In the genomic region with DNA sequence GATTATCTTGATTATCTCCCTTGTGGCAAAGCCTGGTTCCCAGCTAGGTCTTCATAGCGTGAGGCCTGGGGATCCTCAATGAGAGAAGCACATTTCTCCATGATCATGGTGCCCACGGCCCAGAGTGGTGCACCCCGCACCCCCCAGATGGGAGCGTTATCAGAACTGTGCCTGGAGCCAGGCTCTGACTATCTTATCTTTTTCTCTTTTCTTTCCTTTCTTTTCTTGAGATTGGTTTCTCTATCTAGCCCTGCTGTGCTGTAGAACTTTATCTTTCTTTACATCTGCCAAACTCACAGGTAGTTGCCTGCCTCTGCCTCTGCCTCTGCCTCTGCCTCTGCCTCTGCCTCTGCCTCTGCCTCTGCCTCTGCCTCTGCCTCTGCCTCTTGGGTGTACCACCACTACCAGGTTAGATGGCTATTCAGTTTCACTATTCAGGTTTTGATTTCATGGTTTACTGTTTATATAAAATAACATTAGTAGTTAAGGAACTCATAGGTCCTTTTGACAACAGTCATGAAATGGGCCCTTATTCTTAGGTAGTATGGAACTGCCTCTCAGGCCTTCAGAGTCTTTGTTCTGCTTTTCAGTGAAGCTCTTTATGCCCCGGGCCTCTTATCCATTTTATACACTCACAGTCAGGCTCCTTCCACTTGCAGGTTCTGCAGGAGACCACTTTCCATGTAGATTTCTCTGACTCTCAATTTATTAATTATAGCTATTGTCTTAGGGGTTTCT, we compare ENCODE assay signal across 20 mouse cellular contexts. TPM values are rescaled to one million over a fixed set of nuclear protein-coding genes. Genes with fewer than 3 reads are reported as not detected.
DNase-seq lines count a peak whose midpoint lies in the region; ATAC-seq and TF ChIP-seq lines count a peak whose summit lies in the region.
"Had no signal": no experiment of that assay in that cellular context is flagged by ENCODE, and none has a peak within 500 bp of the region (broad histone marks: within the 10 kb centered on the region; RNA-seq: fewer than 3 reads in every experiment).

No protein-coding gene starts in this region.

- no peaks in the 10 kb centered on the region for H3K27me3 ChIP-seq in midbrain, embryonic 11.5 days (ENCODE audit: control insufficient read depth, insufficient read depth, low read length)
- no peaks in the 10 kb centered on the region for H3K27me3 ChIP-seq in midbrain, postnatal 0 days (ENCODE audit: insufficient read depth, low read length)
- H3K27me3 ChIP-seq in liver, embryonic 15.5 days = no peaks in the 10 kb centered on the region
- H3K27me3 ChIP-seq in hindbrain, embryonic 13.5 days = no peaks in the 10 kb centered on the region
- H3K27me3 ChIP-seq: forebrain, embryonic 13.5 days; heart, embryonic 13.5 days had no signal

- H3K9me3 ChIP-seq in midbrain, embryonic 11.5 days (ENCODE audit: control insufficient read depth, low read length) = no peaks in the 10 kb centered on the region
- H3K9me3 ChIP-seq in midbrain, postnatal 0 days (ENCODE audit: low read length) = no peaks in the 10 kb centered on the region
- no peaks in the 10 kb centered on the region for H3K9me3 ChIP-seq in liver, embryonic 15.5 days (replicated peaks)
- no peaks in the 10 kb centered on the region for H3K9me3 ChIP-seq in hindbrain, embryonic 13.5 days
- H3K9me3 ChIP-seq: embryonic facial prominence, embryonic 10.5 days; forebrain, embryonic 13.5 days; heart, embryonic 13.5 days had no signal

- TF ChIP-seq CTCF in midbrain, postnatal 0 days (IDR thresholded peaks at IDR 0.05) = no peak

- peaks cover 14% of the 10 kb centered on the region for H3K36me3 ChIP-seq in midbrain, embryonic 11.5 days (ENCODE audit: control insufficient read depth, insufficient read depth, low read length)
- H3K36me3 ChIP-seq in midbrain, postnatal 0 days (ENCODE audit: insufficient read depth, low read length) = peaks cover 28% of the 10 kb centered on the region
- H3K36me3 ChIP-seq in liver, embryonic 15.5 days (replicated peaks) = peaks cover 85% of the 10 kb centered on the region
- H3K36me3 ChIP-seq in hindbrain, embryonic 13.5 days = peaks cover 57% of the 10 kb centered on the region

- no peak overlapping the region for H3K4me3 ChIP-seq in midbrain, embryonic 11.5 days (ENCODE audit: low read depth, low read length)
- H3K4me3 ChIP-seq in midbrain, postnatal 0 days (ENCODE audit: low read depth, low read length) = no peak overlapping the region
- no peak overlapping the region for H3K4me3 ChIP-seq in liver, embryonic 15.5 days (replicated peaks)
- H3K4me3 ChIP-seq in hindbrain, embryonic 13.5 days = no peak overlapping the region
- H3K4me3 ChIP-seq: embryonic facial prominence, embryonic 10.5 days; forebrain, embryonic 13.5 days; gastrocnemius, adult 2 months; heart, embryonic 13.5 days had no signal

- peak; percentile 53 for DNase-seq in midbrain, embryonic 11.5 days (ENCODE audit: low spot score, missing footprints)
- DNase-seq in midbrain, postnatal 0 days (ENCODE audit: low spot score) = no peak
- DNase-seq in MEL-GATA-1-ER (ENCODE audit: extremely low read depth, low read depth) = peak; percentile 38
- DNase-seq in spleen, adult 12 weeks (ENCODE audit: low spot score) = no peak
- DNase-seq in T-cell, adult 2 months (ENCODE audit: low spot score) = no peak
- DNase-seq: adrenal gland, adult 8-10 months; adrenal gland, postnatal 36 days; cerebellum, adult 2 months; cerebellum, postnatal 10 days; forebrain, postnatal 0 days; gastrocnemius, adult 2 months; gastrocnemius, postnatal 25 days; heart, postnatal 36 days had no signal

- no peak overlapping the region for H3K9ac ChIP-seq in midbrain, embryonic 11.5 days (ENCODE audit: low read length)
- H3K9ac ChIP-seq in midbrain, postnatal 0 days (replicated peaks; ENCODE audit: low read length, poor library complexity, severe bottlenecking) = no peak overlapping the region
- no peak overlapping the region for H3K9ac ChIP-seq in liver, embryonic 15.5 days
- H3K9ac ChIP-seq in hindbrain, embryonic 13.5 days = no peak overlapping the region
- H3K9ac ChIP-seq: forebrain, embryonic 13.5 days; forebrain, postnatal 0 days; heart, embryonic 13.5 days had no signal

- no peaks in the 10 kb centered on the region for H3K4me1 ChIP-seq in midbrain, embryonic 11.5 days (ENCODE audit: control insufficient read depth, insufficient read depth, low read length)
- H3K4me1 ChIP-seq in midbrain, postnatal 0 days (ENCODE audit: insufficient read depth, low read length) = no peaks in the 10 kb centered on the region
- peaks cover 33% of the 10 kb centered on the region for H3K4me1 ChIP-seq in liver, embryonic 15.5 days (replicated peaks)
- H3K4me1 ChIP-seq in hindbrain, embryonic 13.5 days (replicated peaks) = peaks cover 4% of the 10 kb centered on the region; the same call in 1 of the 2 replicates
- H3K4me1 ChIP-seq: embryonic facial prominence, embryonic 10.5 days; forebrain, embryonic 13.5 days had no signal

- H3K4me2 ChIP-seq in midbrain, embryonic 11.5 days = no peak overlapping the region
- no peak overlapping the region for H3K4me2 ChIP-seq in midbrain, postnatal 0 days (ENCODE audit: low read depth, low read length, poor library complexity, severe bottlenecking)
- no peak overlapping the region for H3K4me2 ChIP-seq in liver, embryonic 15.5 days
- H3K4me2 ChIP-seq in hindbrain, embryonic 13.5 days = no peak overlapping the region
- H3K4me2 ChIP-seq: forebrain, embryonic 13.5 days; heart, embryonic 13.5 days had no signal

- WGBS in midbrain, embryonic 11.5 days = 95% methylated on average over 5 of the region's 5 CpGs
- 92% methylated on average over 5 of the region's 5 CpGs for whole genome bisulfite sequencing in midbrain, postnatal 0 days
- 53% methylated on average over 5 of the region's 5 CpGs for WGBS in liver, embryonic 15.5 days (ENCODE audit: insufficient replicate concordance)
- WGBS in hindbrain, embryonic 13.5 days = 87% methylated on average over 5 of the region's 5 CpGs

- ATAC-seq in midbrain, embryonic 11.5 days (ENCODE audit: low FRiP score) = no peak
- ATAC-seq in midbrain, postnatal 0 days (ENCODE audit: low FRiP score) = no peak
- peak; percentile 68 for ATAC-seq in liver, embryonic 15.5 days (ENCODE audit: insufficient read depth)
- peak; percentile 68 for ATAC-seq in megakaryocyte-erythroid progenitor cell, adult 5-6 weeks (replicated peaks; ENCODE audit: low FRiP score, low TSS enrichment, poor library complexity, severe bottlenecking)
- no peak for ATAC-seq in hindbrain, embryonic 13.5 days (ENCODE audit: low FRiP score)
- ATAC-seq: forebrain, embryonic 13.5 days; forebrain, postnatal 0 days; hindbrain, embryonic 16.5 days had no signal

- no peak overlapping the region for H3K27ac ChIP-seq in midbrain, embryonic 11.5 days (ENCODE audit: low read depth, low read length)
- H3K27ac ChIP-seq in midbrain, postnatal 0 days (ENCODE audit: low read depth, low read length) = no peak overlapping the region
- H3K27ac ChIP-seq in liver, embryonic 15.5 days (replicated peaks) = no peak overlapping the region
- H3K27ac ChIP-seq in hindbrain, embryonic 13.5 days = no peak overlapping the region
- H3K27ac ChIP-seq: embryonic facial prominence, embryonic 10.5 days; forebrain, embryonic 13.5 days; gastrocnemius, adult 2 months; heart, embryonic 13.5 days had no signal

RNA-seq across cellular contexts. Expression of a gene that starts 32.6 kb away (rescaled TPM):
- polyA plus RNA-seq in midbrain, embryonic 11.5 days (2014; fragmentation: Nextera tagmentation; extraction: Ambion mirVana) = 98.0 and 99.5 TPM in 2 replicates
- total RNA-seq in midbrain, postnatal 0 days (2014; rRNA removed) = 35.0 and 42.1 TPM in 2 replicates
- polyA plus RNA-seq in midbrain, postnatal 0 days (2015; fragmentation: Nextera tagmentation; extraction: Ambion mirVana) = 55.1 and 58.8 TPM in 2 replicates
- 32.4 and 34.2 TPM in 2 replicates for polyA plus RNA-seq in liver, embryonic 15.5 days (2015; fragmentation: Nextera tagmentation; extraction: Ambion mirVana)
- total RNA-seq in megakaryocyte-erythroid progenitor cell, adult 5-6 weeks (2014; fragmentation: Nextera tagmentation) = 15.4 and 16.9 TPM in 2 replicates
- total RNA-seq in megakaryocyte-erythroid progenitor cell, adult 5-6 weeks (2017) = 21.4 and 54.4 TPM in 2 replicates
- polyA plus RNA-seq in hindbrain, embryonic 13.5 days (2015; fragmentation: Nextera tagmentation; extraction: Ambion mirVana) = 70.4 and 71.8 TPM in 2 replicates

Comparison
In these comparisons a context has a peak if more than half of its experiments do, and no peak if none do; other contexts are left out.
1. DNase-seq: peak in midbrain, embryonic 11.5 days (single experiment) and MEL-GATA-1-ER (single experiment); none in midbrain, postnatal 0 days (single experiment), spleen, adult 12 weeks (single experiment) and T-cell, adult 2 months (single experiment).
2. ATAC-seq: peak in liver, embryonic 15.5 days (single experiment) and megakaryocyte-erythroid progenitor cell, adult 5-6 weeks (single experiment); none in midbrain, embryonic 11.5 days (single experiment), midbrain, postnatal 0 days (single experiment) and hindbrain, embryonic 13.5 days (single experiment).